In genomic region chr9:50752054-50752602, GRCm38 (mm10) we compare ENCODE assay signal across 8 mouse cellular contexts. TPM values are rescaled to one million over a fixed set of nuclear protein-coding genes. Genes with fewer than 3 reads are reported as not detected.
DNase-seq lines count a peak whose midpoint lies in the region; ATAC-seq and TF ChIP-seq lines count a peak whose summit lies in the region.

TSS of gene Hspb2 (minus strand) at chr9:50752354.

- no peaks in the 10 kb centered on the region for H3K27me3 ChIP-seq in C2C12 (ENCODE audit: control insufficient read depth, insufficient read depth, insufficient read length)
- no peaks in the 10 kb centered on the region for H3K27me3 ChIP-seq in heart, adult 2 months (ENCODE audit: control insufficient read depth, insufficient read depth, low read length)
- peaks cover 12% of the 10 kb centered on the region for H3K27me3 ChIP-seq in limb, embryonic 12.5 days
- no peaks in the 10 kb centered on the region for H3K27me3 ChIP-seq in midbrain, embryonic 14.5 days (ENCODE audit: control insufficient read depth, insufficient read depth, low read length)

- WGBS in heart, adult 2 months: 43% methylated on average over 14 of the region's 14 CpGs
- 66% methylated on average over 14 of the region's 14 CpGs for WGBS in limb, embryonic 12.5 days
- WGBS in midbrain, embryonic 14.5 days: 78% methylated on average over 14 of the region's 14 CpGs

- TF ChIP-seq POLR2A in heart, adult 2 months (IDR thresholded peaks at IDR 0.05; ENCODE audit: insufficient read depth, low read depth, low read length): peak; percentile 70; the same call in 1 of the 2 replicates

- 0 out of 2 replicates have a peak, but pooled peaks have one; percentile 6 for TF ChIP-seq EP300 in heart, adult 2 months (IDR thresholded peaks at IDR 0.05; ENCODE audit: insufficient read depth, low read depth, low read length)

- H3K4me3 ChIP-seq in C2C12 (ENCODE audit: insufficient read depth, poor library complexity, severe bottlenecking): peak within 1 kb of the TSS; percentile 31
- peak within 1 kb of the TSS; percentile 62 for H3K4me3 ChIP-seq in heart, adult 2 months
- no peak within 1 kb of the TSS for H3K4me3 ChIP-seq in limb, embryonic 12.5 days (replicated peaks)
- H3K4me3 ChIP-seq in midbrain, embryonic 14.5 days (replicated peaks; ENCODE audit: low read depth, low read length): no peak within 1 kb of the TSS

- peak; percentile 80 for ATAC-seq in limb, embryonic 12.5 days (ENCODE audit: insufficient number of reproducible peaks, insufficient read depth, low FRiP score, low TSS enrichment, low read depth)
- ATAC-seq in midbrain, embryonic 14.5 days (ENCODE audit: low FRiP score, low TSS enrichment): no peak

- intact Hi-C loops in heart, adult 2 months (cut with DNase I): no loop called here

- no peaks in the 10 kb centered on the region for H3K79me3 ChIP-seq in C2C12 (ENCODE audit: low read depth)

- peak within 1 kb of the TSS; percentile 98 for H3K27ac ChIP-seq in heart, adult 2 months
- H3K27ac ChIP-seq in limb, embryonic 12.5 days: no peak within 1 kb of the TSS
- H3K27ac ChIP-seq in midbrain, embryonic 14.5 days (replicated peaks; ENCODE audit: low read depth, low read length): no peak within 1 kb of the TSS

- no peaks in the 10 kb centered on the region for H3K4me1 ChIP-seq in heart, adult 2 months (ENCODE audit: control insufficient read depth, insufficient read depth, low read length)
- H3K4me1 ChIP-seq in limb, embryonic 12.5 days (replicated peaks): peaks cover 5% of the 10 kb centered on the region
- no peaks in the 10 kb centered on the region for H3K4me1 ChIP-seq in midbrain, embryonic 14.5 days (ENCODE audit: control insufficient read depth, insufficient read depth, low read length)

- TF ChIP-seq CTCF in C2C12 (IDR thresholded peaks at IDR 0.05; ENCODE audit: control insufficient read depth, insufficient read depth, insufficient read length): no peak
- no peak for TF ChIP-seq CTCF in heart, adult 2 months (IDR thresholded peaks at IDR 0.05)

- peak within 1 kb of the TSS; percentile 72 for H3ac ChIP-seq in C2C12 (ENCODE audit: control insufficient read depth, insufficient read length, low read depth)

- no peaks in the 10 kb centered on the region for H3K79me2 ChIP-seq in C2C12 (ENCODE audit: control insufficient read depth, insufficient read depth)
- no peaks in the 10 kb centered on the region for H3K79me2 ChIP-seq in heart, adult 2 months (replicated peaks; ENCODE audit: control insufficient read depth, insufficient read depth, low read length)

- H3K4me2 ChIP-seq in limb, embryonic 12.5 days: no peak within 1 kb of the TSS
- H3K4me2 ChIP-seq in midbrain, embryonic 14.5 days (ENCODE audit: low read length): no peak within 1 kb of the TSS

- H3K36me3 ChIP-seq in C2C12 (ENCODE audit: control insufficient read depth, insufficient read depth): no peaks in the 10 kb centered on the region
- peaks cover 17% of the 10 kb centered on the region for H3K36me3 ChIP-seq in heart, adult 2 months (ENCODE audit: control insufficient read depth, insufficient read depth, low read length)
- no peaks in the 10 kb centered on the region for H3K36me3 ChIP-seq in limb, embryonic 12.5 days
- H3K36me3 ChIP-seq in midbrain, embryonic 14.5 days (ENCODE audit: control insufficient read depth, insufficient read depth, low read length): no peaks in the 10 kb centered on the region

- no peaks in the 10 kb centered on the region for H3K9me3 ChIP-seq in limb, embryonic 12.5 days
- H3K9me3 ChIP-seq in midbrain, embryonic 14.5 days (ENCODE audit: control insufficient read depth, low read length): no peaks in the 10 kb centered on the region

- peak within 1 kb of the TSS; percentile 95 for H3K9ac ChIP-seq in heart, adult 2 months (ENCODE audit: low read depth, low read length)
- H3K9ac ChIP-seq in limb, embryonic 12.5 days (replicated peaks): no peak within 1 kb of the TSS
- H3K9ac ChIP-seq in midbrain, embryonic 14.5 days (replicated peaks; ENCODE audit: low read length): no peak within 1 kb of the TSS

- peak; percentile 14 for DNase-seq in adrenal gland, postnatal 14 days
- no peak for DNase-seq in adrenal gland, adult 8-10 months
- DNase-seq in heart, adult 2 months: peak; percentile 69 to 74
- DNase-seq in spleen, postnatal 14 days (ENCODE audit: low spot score in 2 of 2): no peak
- DNase-seq in adipocyte (ENCODE audit: low spot score): no peak
- DNase-seq in midbrain, embryonic 14.5 days: no peak

TF ChIP-seq in C2C12, 6 proteins besides CTCF, POLR2A, EP300 and RAD21:
- no peak for TF ChIP-seq USF1 (IDR thresholded peaks at IDR 0.05; ENCODE audit: low read depth)
- TF ChIP-seq CEBPB (IDR thresholded peaks at IDR 0.05; ENCODE audit: low read depth): no peak
TF ChIP-seq in C2C12: peak in this region for 0.

RNA-seq across cellular contexts. Expression of gene Hspb2, which starts in this region (rescaled TPM):
- 1.5 and 1.9 TPM in 2 replicates for total RNA-seq in adrenal gland, postnatal 14 days (2021)
- 1 to 10 TPM; 3.0 to 3.2 (median 3.1) TPM for total RNA-seq in adrenal gland, adult 8-10 months (2022)
- 36.4 TPM for polyA plus RNA-seq in C2C12 (2012; fragmentation: generic; extraction: Trizol)
- 100 to 1,000 TPM; 131 to 139 TPM for total RNA-seq in heart, adult 2 months (2021)
- 201 and 224 TPM in 2 replicates for polyA plus RNA-seq in heart, adult 2 months (2012; rRNA removed)
- 13.3 and 19.2 TPM in 2 replicates for polyA plus RNA-seq in limb, embryonic 12.5 days (2016; fragmentation: Nextera tagmentation; extraction: Ambion mirVana)
- polyA plus RNA-seq in midbrain, embryonic 14.5 days (2014; fragmentation: Nextera tagmentation; extraction: Ambion mirVana): 1.5 TPM in 1 of 2 replicates, not detected in the other

Comparison
In these comparisons a context has a peak if more than half of its experiments do, and no peak if none do; other contexts are left out.
1. RNA of gene Hspb2 (total RNA-seq): 131 to 139 TPM in heart, adult 2 months; 3.0 to 3.2 TPM in adrenal gland, adult 8-10 months and 1.5 to 1.9 TPM in adrenal gland, postnatal 14 days; every median in the first group is over 10 times any median in the second.
2. DNase-seq: peak in adrenal gland, postnatal 14 days (single experiment) and heart, adult 2 months (2 of 2); none in adrenal gland, adult 8-10 months (single experiment), spleen, postnatal 14 days (0 of 2), adipocyte (single experiment) and midbrain, embryonic 14.5 days (single experiment).
3. H3K4me3 ChIP-seq: peak in C2C12 (single experiment) and heart, adult 2 months (single experiment); none in limb, embryonic 12.5 days (single experiment) and midbrain, embryonic 14.5 days (single experiment).